Mouse (Mus musculus): ENCODE data around the gene Pkm. TPM values are rescaled to one million over a fixed set of nuclear protein-coding genes. Genes with fewer than 3 reads are reported as not detected.

Pkm gene
- 1,589 and 1,915 TPM in 2 replicates for polyA plus RNA-seq (2014; fragmentation: Nextera tagmentation; extraction: Ambion mirVana)

DNA sequence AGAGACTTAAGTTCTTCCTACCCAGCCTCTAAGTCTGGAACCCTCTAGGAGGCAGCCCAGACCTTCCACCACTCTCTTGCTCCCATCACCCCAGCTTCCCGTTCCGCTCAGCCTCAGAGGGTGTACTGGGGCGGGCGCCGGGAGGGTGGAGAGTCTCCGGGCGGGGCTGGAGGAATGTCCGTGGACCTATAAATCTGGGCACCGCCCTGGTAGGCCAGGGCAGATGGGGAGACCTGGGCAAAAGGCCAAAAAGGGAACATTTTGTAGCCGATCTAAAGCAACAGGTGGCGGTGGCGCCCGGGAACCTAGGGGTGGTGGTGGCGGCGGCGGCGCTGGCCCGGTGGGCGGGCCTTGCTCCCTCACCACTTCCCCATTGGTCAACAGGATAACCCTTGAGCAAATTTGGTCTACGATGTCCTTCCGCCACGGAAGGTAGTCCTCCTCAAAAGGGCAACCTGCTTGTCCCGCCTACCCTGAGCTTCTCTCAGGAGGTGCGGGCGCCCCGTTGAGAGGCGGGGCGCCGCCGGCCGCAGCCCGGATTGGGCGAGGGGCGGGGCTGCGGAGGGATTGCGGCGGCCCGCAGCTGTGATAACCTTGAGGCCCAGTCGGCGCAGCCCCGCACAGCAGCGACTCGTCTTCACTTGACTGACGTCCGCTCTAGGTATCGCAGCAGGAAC, at the start of gene Pkm:
Pkm (plus strand) TSS at position 411 of the 677 bp plus-strand sequence.
- peaks cover 3% of the 10 kb centered on the region; the same call in 1 of the 2 replicates for H3K36me3 ChIP-seq (ENCODE audit: control insufficient read depth, insufficient read depth, low read length)
- peak within 1 kb of the TSS; percentile 78 for H3K4me3 ChIP-seq (ENCODE audit: low read depth, low read length)
- no peaks in the 10 kb centered on the region for H3K27me3 ChIP-seq (ENCODE audit: control insufficient read depth, insufficient read depth, low read length)
- peak within 1 kb of the TSS; percentile 73 for H3K4me2 ChIP-seq (replicated peaks; ENCODE audit: low read depth, low read length)
- H3K4me1 ChIP-seq (replicated peaks; ENCODE audit: control insufficient read depth, insufficient read depth, low read length), result peaks cover 12% of the 10 kb centered on the region
- WGBS, result under 1% methylated on average over 45 of the region's 46 CpGs
- H3K9me3 ChIP-seq (ENCODE audit: control insufficient read depth, low read length), result no peaks in the 10 kb centered on the region
- DNase-seq (ENCODE audit: low spot score) (peak; percentile 97), ATAC-seq (ENCODE audit: low FRiP score) (peak; percentile 94)
- H3K27ac ChIP-seq (ENCODE audit: low read depth, low read length), result peak within 1 kb of the TSS; percentile 97
- H3K9ac ChIP-seq (ENCODE audit: low read depth, low read length), result peak within 1 kb of the TSS; percentile 94

DNA sequence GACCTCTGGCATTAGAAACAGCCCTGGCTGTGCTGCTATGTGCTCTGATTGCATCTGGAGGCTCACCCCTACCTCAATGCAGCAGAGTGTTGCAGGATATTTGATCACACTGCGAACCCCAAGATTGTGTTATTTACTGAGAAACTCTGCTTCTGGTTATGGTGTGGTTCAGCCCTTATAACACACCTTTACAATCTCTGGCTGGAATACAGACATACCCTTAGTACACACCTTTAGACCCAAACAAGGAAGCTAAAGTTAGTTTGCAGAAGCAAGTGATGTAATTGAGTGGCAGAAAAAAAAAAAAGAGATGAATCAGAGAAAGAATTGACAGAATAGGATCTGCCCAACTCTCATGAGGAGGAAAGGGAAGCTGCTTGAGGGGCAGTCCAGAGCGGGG, 45.2 kb upstream of the Pkm start:
- no peak for DNase-seq (ENCODE audit: low spot score)
- H3K9me3 ChIP-seq (ENCODE audit: control insufficient read depth, low read length), result no peaks in the 10 kb centered on the region
- no peak overlapping the region for H3K4me3 ChIP-seq (ENCODE audit: low read depth, low read length)
- H3K9ac ChIP-seq (ENCODE audit: low read depth, low read length), result no peak overlapping the region
- no peaks in the 10 kb centered on the region for H3K27me3 ChIP-seq (ENCODE audit: control insufficient read depth, insufficient read depth, low read length)
- no peak for ATAC-seq (ENCODE audit: low FRiP score)
- no peak overlapping the region for H3K4me2 ChIP-seq (replicated peaks; ENCODE audit: low read depth, low read length)
- 92% methylated on average over 2 of the region's 2 CpGs for WGBS
- H3K4me1 ChIP-seq (replicated peaks; ENCODE audit: control insufficient read depth, insufficient read depth, low read length), result no peaks in the 10 kb centered on the region
- no peaks in the 10 kb centered on the region for H3K36me3 ChIP-seq (ENCODE audit: control insufficient read depth, insufficient read depth, low read length)
- no peak overlapping the region for H3K27ac ChIP-seq (ENCODE audit: low read depth, low read length)

DNA sequence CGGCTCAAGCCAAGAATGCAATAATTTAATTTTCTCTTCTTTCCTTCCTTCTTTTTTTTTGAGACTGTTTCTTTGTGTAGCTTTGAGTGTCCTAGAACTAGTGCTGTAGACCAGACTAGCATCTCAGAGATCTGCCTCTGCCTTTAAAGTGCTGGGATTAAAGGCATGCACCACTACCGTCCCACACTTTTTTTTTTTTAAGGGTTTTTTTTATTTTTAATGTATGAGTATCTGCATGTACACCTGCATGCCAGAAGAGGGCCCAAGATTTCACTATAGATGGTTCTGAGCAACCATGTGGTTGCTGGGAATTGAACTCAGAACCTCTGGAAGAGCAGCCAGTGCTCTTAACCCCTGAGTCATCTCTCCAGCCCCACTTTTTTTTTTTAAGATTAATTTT, 40.4 kb upstream of the Pkm start:
- Histone ChIP-seq H3K9ac (ENCODE audit: low read depth, low read length) (no peak overlapping the region), H3K4me1 (replicated peaks; ENCODE audit: control insufficient read depth, insufficient read depth, low read length) (0 out of 2 replicates have a peak, but pooled peaks cover 2% of the 10 kb centered on the region), H3K36me3 (ENCODE audit: control insufficient read depth, insufficient read depth, low read length) (no peaks in the 10 kb centered on the region), H3K4me2 (replicated peaks; ENCODE audit: low read depth, low read length) (no peak overlapping the region), H3K27ac (ENCODE audit: low read depth, low read length) (no peak overlapping the region), H3K9me3 (ENCODE audit: control insufficient read depth, low read length) (no peaks in the 10 kb centered on the region), H3K4me3 (ENCODE audit: low read depth, low read length) (no peak overlapping the region), H3K27me3 (ENCODE audit: control insufficient read depth, insufficient read depth, low read length) (no peaks in the 10 kb centered on the region)
- WGBS, result 94% methylated on average over 2 of the region's 2 CpGs
- DNase-seq (ENCODE audit: low spot score), result no peak
- no peak for ATAC-seq (ENCODE audit: low FRiP score)

DNA sequence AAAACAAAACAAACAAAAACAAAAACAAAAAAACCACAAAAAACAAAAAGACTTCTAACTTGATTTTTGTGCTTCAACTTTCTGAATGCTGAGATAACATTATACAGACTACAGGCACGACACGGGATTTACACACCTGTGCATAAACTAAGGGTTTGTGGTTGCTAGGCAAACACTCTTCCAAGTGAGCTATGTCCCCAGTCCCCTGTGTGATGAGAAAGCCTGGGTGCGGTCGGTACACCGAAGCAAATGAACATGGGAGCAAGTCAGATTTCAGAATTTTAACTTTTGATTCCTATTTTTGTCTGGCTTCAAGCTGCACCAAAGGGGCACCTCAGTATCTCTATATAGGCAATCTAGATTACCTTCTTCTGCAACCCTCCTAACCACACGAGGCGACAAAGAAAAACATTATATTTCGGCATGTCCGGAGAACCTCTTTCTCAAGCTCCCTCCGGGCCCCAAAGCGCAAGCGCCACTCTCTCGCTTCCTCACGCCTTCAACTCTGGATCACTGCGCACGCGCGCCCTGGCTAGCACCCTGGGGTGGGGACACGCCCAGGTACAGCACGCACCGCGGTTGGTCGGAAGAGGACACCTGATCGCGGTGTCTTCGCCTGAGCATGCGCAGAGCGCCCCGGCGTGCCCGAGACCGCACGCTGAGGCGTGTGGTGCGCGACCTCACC, 39.4 kb upstream of the Pkm start, which contains the start of gene Parp6:
Parp6 (plus strand) TSS at position 663 of the 685 bp plus-strand sequence.
- H3K36me3 ChIP-seq (ENCODE audit: control insufficient read depth, insufficient read depth, low read length), result no peaks in the 10 kb centered on the region
- peak within 1 kb of the TSS; percentile 66 for H3K4me3 ChIP-seq (ENCODE audit: low read depth, low read length)
- H3K4me1 ChIP-seq (replicated peaks; ENCODE audit: control insufficient read depth, insufficient read depth, low read length), result 0 out of 2 replicates have a peak, but pooled peaks cover 2% of the 10 kb centered on the region
- ATAC-seq (ENCODE audit: low FRiP score) (peak; percentile 98), DNase-seq (ENCODE audit: low spot score) (peak; percentile 99)
- H3K4me2 ChIP-seq (replicated peaks; ENCODE audit: low read depth, low read length), result peak within 1 kb of the TSS; percentile 51
- WGBS, result under 1% methylated on average over 36 of the region's 36 CpGs
- no peaks in the 10 kb centered on the region for H3K27me3 ChIP-seq (ENCODE audit: control insufficient read depth, insufficient read depth, low read length)
- H3K27ac ChIP-seq (ENCODE audit: low read depth, low read length), result peak within 1 kb of the TSS; percentile 89
- no peaks in the 10 kb centered on the region for H3K9me3 ChIP-seq (ENCODE audit: control insufficient read depth, low read length)
- peak within 1 kb of the TSS; percentile 87 for H3K9ac ChIP-seq (ENCODE audit: low read depth, low read length)

DNA sequence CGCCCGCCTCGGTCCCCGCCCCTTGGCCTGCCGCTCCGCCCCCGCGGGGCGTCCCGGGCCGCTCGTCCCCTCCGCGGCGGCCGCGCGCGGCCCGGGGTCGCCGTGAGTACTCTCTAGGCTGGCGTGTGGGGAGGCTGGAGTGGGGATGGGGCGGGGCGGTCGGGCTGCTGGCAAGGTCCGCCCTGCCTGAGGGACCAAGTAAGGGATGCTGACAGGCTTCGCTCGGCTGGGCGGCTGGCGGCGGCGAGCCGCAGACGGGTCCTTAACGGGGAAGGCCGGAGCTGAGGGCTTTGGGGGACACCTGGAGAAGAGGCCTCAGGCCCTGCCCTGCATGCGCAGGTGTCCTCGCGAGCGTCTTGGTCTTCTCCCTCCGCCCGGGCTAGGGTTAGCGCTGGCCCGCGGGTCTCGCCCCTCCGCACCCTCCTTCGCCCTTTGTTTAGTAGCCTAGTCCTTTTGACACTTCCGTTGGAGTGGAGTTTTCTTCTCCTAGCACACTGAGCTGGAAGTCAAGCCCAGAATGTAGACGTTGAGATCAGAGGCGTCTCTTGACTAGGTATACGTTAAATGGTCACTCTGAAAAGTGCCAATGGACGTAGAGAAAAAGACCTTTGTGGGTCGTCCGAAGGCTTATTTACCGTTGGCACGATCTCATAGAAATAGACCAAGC, 38.7 kb upstream of the Pkm start:
- ATAC-seq (ENCODE audit: low FRiP score) (peak; percentile 93), DNase-seq (ENCODE audit: low spot score) (no peak)
- H3K4me2 ChIP-seq (replicated peaks; ENCODE audit: low read depth, low read length), result peak overlapping the region; percentile 51
- peak overlapping the region; percentile 89 for H3K27ac ChIP-seq (ENCODE audit: low read depth, low read length)
- H3K4me3 ChIP-seq (ENCODE audit: low read depth, low read length), result peak overlapping the region; percentile 66
- peak overlapping the region; percentile 87 for H3K9ac ChIP-seq (ENCODE audit: low read depth, low read length)
- 0% methylated on average over 31 of the region's 58 CpGs for WGBS
- H3K4me1 ChIP-seq (replicated peaks; ENCODE audit: control insufficient read depth, insufficient read depth, low read length), result 0 out of 2 replicates have a peak, but pooled peaks cover 2% of the 10 kb centered on the region
- no peaks in the 10 kb centered on the region; the same call in 1 of the 2 replicates for H3K36me3 ChIP-seq (ENCODE audit: control insufficient read depth, insufficient read depth, low read length)
- H3K27me3 ChIP-seq (ENCODE audit: control insufficient read depth, insufficient read depth, low read length), result no peaks in the 10 kb centered on the region
- no peaks in the 10 kb centered on the region for H3K9me3 ChIP-seq (ENCODE audit: control insufficient read depth, low read length)

DNA sequence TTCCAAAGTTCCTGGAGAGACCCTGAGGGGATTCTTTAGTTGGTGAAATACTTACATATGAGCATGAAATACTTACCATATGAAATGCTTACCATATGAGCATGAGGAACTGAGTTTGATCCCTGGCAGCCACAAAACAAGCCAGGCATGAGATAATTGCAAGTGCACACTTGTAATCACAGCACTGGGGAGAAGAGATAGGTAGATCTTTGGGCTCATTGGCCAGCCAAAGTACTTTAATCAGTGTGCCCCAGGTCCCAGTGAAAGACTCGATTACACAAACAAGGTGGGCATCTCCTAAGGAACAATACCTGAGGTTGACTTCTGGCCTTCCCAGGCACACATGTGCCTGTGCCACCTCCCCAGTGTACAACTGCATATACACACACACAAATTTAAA, 17.8 kb upstream of the Pkm start:
- H3K4me3 ChIP-seq (ENCODE audit: low read depth, low read length), result no peak overlapping the region
- no peaks in the 10 kb centered on the region for H3K4me1 ChIP-seq (replicated peaks; ENCODE audit: control insufficient read depth, insufficient read depth, low read length)
- H3K9ac ChIP-seq (ENCODE audit: low read depth, low read length), result no peak overlapping the region
- ATAC-seq (ENCODE audit: low FRiP score) (no peak), DNase-seq (ENCODE audit: low spot score) (no peak)
- 88% methylated on average over 1 of the region's 1 CpGs for WGBS
- H3K27ac ChIP-seq (ENCODE audit: low read depth, low read length), result no peak overlapping the region
- no peaks in the 10 kb centered on the region for H3K27me3 ChIP-seq (ENCODE audit: control insufficient read depth, insufficient read depth, low read length)
- H3K36me3 ChIP-seq (ENCODE audit: control insufficient read depth, insufficient read depth, low read length), result no peaks in the 10 kb centered on the region
- no peak overlapping the region for H3K4me2 ChIP-seq (replicated peaks; ENCODE audit: low read depth, low read length)
- H3K9me3 ChIP-seq (ENCODE audit: control insufficient read depth, low read length), result no peaks in the 10 kb centered on the region

DNA sequence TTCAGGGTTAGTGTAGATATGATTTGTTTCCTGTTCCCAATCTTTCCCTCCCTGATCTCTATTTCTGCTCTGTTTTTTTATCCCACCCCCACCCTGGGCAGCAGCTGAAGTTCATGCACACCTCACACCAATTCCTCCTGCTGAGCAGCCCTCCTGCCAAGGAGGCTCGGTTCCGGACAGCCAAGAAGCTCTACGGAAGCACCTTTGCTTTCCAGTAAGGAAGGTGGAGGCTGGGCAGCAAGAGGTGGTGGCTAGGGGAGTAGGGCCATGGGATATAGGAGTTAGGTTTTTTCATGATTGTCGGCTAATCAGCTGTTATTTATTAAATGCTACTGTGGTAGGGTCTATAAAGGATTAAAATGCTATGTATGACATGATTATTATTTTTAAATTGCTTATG, 16.2 kb upstream of the Pkm start:
- no peak for DNase-seq (ENCODE audit: low spot score)
- 90% methylated on average over 4 of the region's 4 CpGs for WGBS
- Histone ChIP-seq H3K9me3 (ENCODE audit: control insufficient read depth, low read length) (no peaks in the 10 kb centered on the region), H3K9ac (ENCODE audit: low read depth, low read length) (no peak overlapping the region), H3K4me3 (ENCODE audit: low read depth, low read length) (no peak overlapping the region), H3K27me3 (ENCODE audit: control insufficient read depth, insufficient read depth, low read length) (no peaks in the 10 kb centered on the region), H3K27ac (ENCODE audit: low read depth, low read length) (no peak overlapping the region), H3K36me3 (ENCODE audit: control insufficient read depth, insufficient read depth, low read length) (no peaks in the 10 kb centered on the region), H3K4me2 (replicated peaks; ENCODE audit: low read depth, low read length) (no peak overlapping the region), H3K4me1 (replicated peaks; ENCODE audit: control insufficient read depth, insufficient read depth, low read length) (no peaks in the 10 kb centered on the region)
- no peak for ATAC-seq (ENCODE audit: low FRiP score)

DNA sequence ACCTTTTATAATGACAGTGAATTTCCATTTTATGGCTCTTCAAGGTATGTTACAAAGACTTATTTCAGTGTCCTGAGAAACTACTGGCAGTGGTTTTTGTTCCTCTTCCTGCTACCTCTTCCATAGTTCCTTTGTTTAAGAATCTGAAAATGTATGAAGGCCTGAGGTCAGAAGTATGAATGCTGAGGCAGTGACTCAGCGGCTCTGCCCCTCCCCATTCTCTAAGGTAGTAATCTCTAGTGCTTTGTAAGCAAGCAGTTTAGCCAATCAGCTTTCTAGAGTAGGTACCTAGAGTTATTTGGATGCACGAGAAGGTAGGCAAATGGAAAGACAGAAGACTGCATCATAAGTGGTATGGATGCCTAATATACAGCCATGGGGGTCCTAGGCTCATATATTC, 14.8 kb upstream of the Pkm start:
- no peak overlapping the region for H3K4me3 ChIP-seq (ENCODE audit: low read depth, low read length)
- DNase-seq (ENCODE audit: low spot score) (no peak), ATAC-seq (ENCODE audit: low FRiP score) (no peak)
- no peak overlapping the region for H3K4me2 ChIP-seq (replicated peaks; ENCODE audit: low read depth, low read length)
- H3K9ac ChIP-seq (ENCODE audit: low read depth, low read length), result no peak overlapping the region
- no peaks in the 10 kb centered on the region for H3K36me3 ChIP-seq (ENCODE audit: control insufficient read depth, insufficient read depth, low read length)
- H3K4me1 ChIP-seq (replicated peaks; ENCODE audit: control insufficient read depth, insufficient read depth, low read length), result no peaks in the 10 kb centered on the region
- H3K9me3 ChIP-seq (ENCODE audit: control insufficient read depth, low read length), result no peaks in the 10 kb centered on the region
- H3K27me3 ChIP-seq (ENCODE audit: control insufficient read depth, insufficient read depth, low read length), result no peaks in the 10 kb centered on the region
- H3K27ac ChIP-seq (ENCODE audit: low read depth, low read length), result no peak overlapping the region
- 90% methylated on average over 2 of the region's 2 CpGs for whole genome bisulfite sequencing

Data from hindbrain, embryonic 11.5 days (tissue).